9 mouse cellular contexts compared by ENCODE assay signal in the genomic region with DNA sequence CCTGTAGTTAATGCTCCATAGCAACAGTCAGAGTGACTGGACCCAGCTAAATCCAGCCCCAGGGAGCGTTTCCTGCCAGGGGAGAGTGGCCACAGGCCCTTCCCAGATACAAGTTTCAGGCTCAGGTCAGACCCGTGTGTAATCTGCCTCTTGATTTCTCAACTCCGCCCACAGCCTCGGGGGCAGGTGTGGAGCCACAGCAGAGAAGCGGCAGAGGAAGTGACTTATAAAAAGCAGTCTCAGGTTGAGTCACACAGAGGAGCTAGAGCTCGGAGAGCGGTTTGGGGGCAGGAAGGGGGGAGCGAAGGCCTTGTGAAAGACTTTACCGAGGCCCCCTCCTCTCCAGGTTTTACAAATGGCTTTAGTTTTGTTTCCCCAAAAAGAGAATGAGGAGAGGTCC. TPM values are rescaled to one million over a fixed set of nuclear protein-coding genes. Genes with fewer than 3 reads are reported as not detected.
DNase-seq lines count a peak whose midpoint lies in the region; ATAC-seq and TF ChIP-seq lines count a peak whose summit lies in the region.
"Had no signal": no experiment of that assay in that cellular context is flagged by ENCODE, and none has a peak within 500 bp of the region (broad histone marks: within the 10 kb centered on the region; RNA-seq: fewer than 3 reads in every experiment).

No protein-coding gene starts in this region.

- peak; percentile 54 for ATAC-seq in common myeloid progenitor, adult 5-6 weeks (replicated peaks; ENCODE audit: low read depth, poor library complexity, severe bottlenecking)
- ATAC-seq in midbrain, embryonic 16.5 days = no peak
- ATAC-seq in hindbrain, postnatal 0 days = no peak

- no peak for TF ChIP-seq CTCF in hindbrain, postnatal 0 days (IDR thresholded peaks at IDR 0.05; ENCODE audit: low read depth)

- intact Hi-C loops in gastrocnemius, postnatal 36 days (cut with DNase I) = no loop called here

- no peak overlapping the region for H3K9ac ChIP-seq in midbrain, embryonic 16.5 days (ENCODE audit: low read depth, low read length)
- H3K9ac ChIP-seq in hindbrain, postnatal 0 days (replicated peaks; ENCODE audit: low read length) = no peak overlapping the region
- H3K9ac ChIP-seq: midbrain, embryonic 12.5 days had no signal

- no peaks in the 10 kb centered on the region for H3K27me3 ChIP-seq in midbrain, embryonic 16.5 days (ENCODE audit: control insufficient read depth, insufficient read depth, low read depth, low read length)
- H3K27me3 ChIP-seq in hindbrain, postnatal 0 days (ENCODE audit: insufficient read depth, low read length) = no peaks in the 10 kb centered on the region
- H3K27me3 ChIP-seq: midbrain, embryonic 12.5 days had no signal

- 50% methylated on average over 9 of the region's 9 CpGs for WGBS in midbrain, embryonic 16.5 days
- WGBS in hindbrain, postnatal 0 days = 41% methylated on average over 9 of the region's 9 CpGs

- H3K4me1 ChIP-seq in midbrain, embryonic 16.5 days (ENCODE audit: control insufficient read depth, insufficient read depth, low read length) = no peaks in the 10 kb centered on the region
- no peaks in the 10 kb centered on the region for H3K4me1 ChIP-seq in hindbrain, postnatal 0 days (ENCODE audit: insufficient read depth, low read length)

- H3K4me3 ChIP-seq in midbrain, embryonic 16.5 days (ENCODE audit: low read depth, low read length) = no peak overlapping the region
- no peak overlapping the region for H3K4me3 ChIP-seq in hindbrain, postnatal 0 days (ENCODE audit: low read length)
- H3K4me3 ChIP-seq: midbrain, embryonic 12.5 days had no signal

- H3K4me2 ChIP-seq in midbrain, embryonic 16.5 days (ENCODE audit: low read length) = no peak overlapping the region
- H3K4me2 ChIP-seq in hindbrain, postnatal 0 days (ENCODE audit: low read depth, low read length) = no peak overlapping the region
- H3K4me2 ChIP-seq: midbrain, embryonic 12.5 days had no signal

- no peak overlapping the region for H3K27ac ChIP-seq in midbrain, embryonic 16.5 days (ENCODE audit: low read length)
- H3K27ac ChIP-seq in hindbrain, postnatal 0 days = no peak overlapping the region
- H3K27ac ChIP-seq: midbrain, embryonic 12.5 days had no signal

- DNase-seq in right cerebral cortex, adult 2 months (ENCODE audit: low spot score in 2 of 2) = peak; percentile 72 to 76
- DNase-seq in right cerebral cortex, postnatal 14 days = no peak
- peak; percentile 77 for DNase-seq in lung, postnatal 25 days (ENCODE audit: low spot score)
- peak; percentile 89 for DNase-seq in thymus, postnatal 25 days
- DNase-seq in gastrocnemius, postnatal 36 days = no peak
- DNase-seq in hindbrain, postnatal 0 days (ENCODE audit: low spot score) = no peak

- no peaks in the 10 kb centered on the region for H3K9me3 ChIP-seq in midbrain, embryonic 16.5 days (replicated peaks; ENCODE audit: control insufficient read depth, low read length, poor library complexity, severe bottlenecking)
- no peaks in the 10 kb centered on the region for H3K9me3 ChIP-seq in hindbrain, postnatal 0 days (ENCODE audit: low read length)
- H3K9me3 ChIP-seq: midbrain, embryonic 12.5 days had no signal

- no peaks in the 10 kb centered on the region for H3K36me3 ChIP-seq in midbrain, embryonic 16.5 days (ENCODE audit: control insufficient read depth, insufficient read depth, low read length)
- no peaks in the 10 kb centered on the region for H3K36me3 ChIP-seq in hindbrain, postnatal 0 days (ENCODE audit: insufficient read depth, low read length)
- H3K36me3 ChIP-seq: midbrain, embryonic 12.5 days had no signal

RNA-seq across cellular contexts. Expression of gene Rps6ka1, which starts 46.6 kb away (rescaled TPM):
- 62.2 and 80.0 TPM in 2 replicates for total RNA-seq in common myeloid progenitor, adult 5-6 weeks (2017)
- 1 to 10 TPM; 4.9 to 6.1 TPM for total RNA-seq in gastrocnemius, postnatal 36 days (2021)
- 21.9 and 22.2 TPM in 2 replicates for polyA plus RNA-seq in midbrain, embryonic 16.5 days (2015; fragmentation: Nextera tagmentation; extraction: Ambion mirVana)
- total RNA-seq in hindbrain, postnatal 0 days (2014; rRNA removed) = 28.0 and 31.1 TPM in 2 replicates
- polyA plus RNA-seq in hindbrain, postnatal 0 days (2015; fragmentation: Nextera tagmentation; extraction: Ambion mirVana) = 20.4 and 22.6 TPM in 2 replicates

Comparison
In these comparisons a context has a peak if more than half of its experiments do, and no peak if none do; other contexts are left out.
1. DNase-seq: peak in right cerebral cortex, adult 2 months (2 of 2), lung, postnatal 25 days (single experiment) and thymus, postnatal 25 days (single experiment); none in right cerebral cortex, postnatal 14 days (single experiment), gastrocnemius, postnatal 36 days (0 of 2) and hindbrain, postnatal 0 days (single experiment).